Mouse (Mus musculus): ENCODE measurements around the gene Csnk1g2.

Csnk1g2 gene

DNA sequence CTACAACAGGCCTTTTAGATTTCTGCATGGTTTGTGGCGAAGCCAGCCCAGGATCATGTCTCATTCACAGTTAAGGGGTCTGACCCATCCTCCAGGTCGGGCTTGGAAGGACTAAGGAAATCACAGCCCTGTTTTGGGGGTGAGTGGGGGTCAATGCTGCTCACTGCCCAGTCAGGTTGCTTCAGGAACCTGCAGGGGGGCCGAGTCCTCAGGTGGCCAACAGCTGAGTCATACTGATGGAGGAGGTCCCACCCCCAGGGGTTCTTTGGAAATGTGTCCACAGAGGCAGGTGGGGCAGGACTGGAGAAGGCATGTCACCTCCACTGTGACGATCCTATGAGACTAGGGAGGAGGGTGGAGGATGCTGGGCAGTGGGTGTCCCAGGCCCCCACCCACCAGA lies 42.8 kb downstream of the Csnk1g2 start:
- no peak for DNase-seq (ENCODE audit: extremely low spot score)

DNA sequence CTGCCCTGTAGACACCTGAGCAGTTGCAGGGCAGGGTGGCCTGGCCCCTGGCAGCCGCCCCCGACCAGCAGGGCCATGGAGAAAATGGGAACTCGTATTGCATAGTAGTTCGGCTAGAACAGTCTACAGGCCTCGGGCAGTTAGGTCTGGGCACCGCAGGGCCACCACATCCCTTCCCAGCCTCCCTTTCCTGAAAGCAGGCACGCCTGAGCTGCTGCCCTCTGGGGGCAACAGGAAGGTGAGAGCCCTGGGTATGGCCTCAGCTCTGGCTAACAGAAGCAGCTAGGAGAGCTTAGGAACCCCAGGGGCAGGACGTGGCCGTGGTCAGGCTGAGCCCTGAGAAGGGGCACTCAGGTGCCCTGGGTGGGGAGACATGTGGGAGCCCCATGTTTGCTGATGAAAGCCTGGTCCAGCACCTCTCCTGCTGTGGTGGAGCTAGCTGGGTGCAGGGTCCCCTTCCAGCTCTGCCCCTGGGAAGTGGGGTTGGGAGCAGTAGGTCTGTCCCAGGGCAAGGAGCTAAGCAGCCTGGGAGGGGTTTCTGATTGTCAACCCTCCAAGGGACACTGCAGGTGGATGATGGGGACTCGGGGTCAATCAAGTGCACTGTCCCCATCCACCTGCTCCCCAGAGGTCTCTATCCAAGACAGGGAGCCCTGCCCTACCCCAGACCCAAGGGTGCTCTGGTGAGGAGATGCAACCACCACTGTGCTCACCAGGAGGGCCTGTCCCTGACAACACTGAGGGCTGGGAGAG lies 43.5 kb downstream of the Csnk1g2 start:
- no peak for DNase-seq (ENCODE audit: extremely low spot score)

GRCm38 (mm10) chr10:80666837-80667412 lies 44.3 kb downstream of the Csnk1g2 start:
- no peak for DNase-seq (ENCODE audit: extremely low spot score)

GRCm38 (mm10) chr10:80668614-80669013 lies 46.0 kb downstream of the Csnk1g2 start:
- no peak for DNase-seq (ENCODE audit: extremely low spot score)

DNA sequence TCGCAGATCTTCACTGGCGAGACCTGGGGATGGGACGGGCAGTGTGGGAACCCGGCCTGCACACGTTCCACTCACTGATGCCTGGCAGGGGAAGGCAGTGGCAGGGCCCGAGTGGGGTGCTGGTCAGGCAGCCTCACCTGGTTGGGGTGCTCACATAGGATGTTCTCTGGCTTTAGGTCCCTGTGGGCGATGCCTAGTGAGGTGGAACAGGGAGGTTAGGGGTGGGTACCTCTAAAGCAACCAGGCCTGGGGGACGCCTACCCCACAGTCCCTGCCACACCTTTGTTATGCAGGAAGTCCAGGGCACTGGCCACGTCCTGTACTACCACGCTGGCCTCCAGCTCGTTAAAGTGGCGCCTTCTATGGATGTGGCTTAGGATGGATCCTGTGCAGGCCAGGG lies 46.4 kb downstream of the Csnk1g2 start:
- no peak for DNase-seq (ENCODE audit: extremely low spot score)

DNA sequence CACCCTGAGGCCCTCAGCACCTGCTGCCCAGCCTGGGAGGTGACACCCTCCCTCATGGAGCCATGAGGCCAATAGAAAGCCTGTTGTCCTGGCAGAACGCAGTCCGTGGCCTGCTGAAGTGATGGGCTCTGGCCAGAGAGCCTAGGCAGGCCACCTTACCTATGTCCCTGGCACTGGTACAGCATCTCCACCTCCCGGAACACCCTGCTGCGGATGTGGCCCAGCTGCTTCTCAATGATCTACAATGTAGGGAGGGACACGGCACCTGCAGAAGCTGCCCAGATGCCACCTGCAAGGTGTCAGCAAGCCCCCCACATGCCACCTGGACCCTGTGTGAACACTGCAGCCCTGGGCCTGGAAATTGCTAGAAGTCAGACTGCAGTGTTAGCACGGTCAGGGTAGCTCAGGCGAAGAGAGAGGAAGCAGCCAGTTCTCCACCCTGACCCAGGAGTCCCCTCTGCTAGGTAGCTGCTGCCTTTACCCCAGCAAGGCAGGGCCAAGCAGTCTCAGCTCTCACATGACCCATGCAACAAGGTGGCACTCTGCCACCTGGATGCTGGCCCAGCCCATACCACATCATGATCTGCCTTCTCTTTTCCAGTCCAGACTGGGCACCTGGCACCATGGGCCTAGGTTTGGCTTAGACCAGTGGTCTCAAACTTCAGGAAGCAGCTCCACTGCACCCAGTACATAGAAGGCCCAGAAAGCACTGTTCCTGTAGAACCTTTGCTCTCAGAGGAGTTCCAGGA lies 47.3 kb downstream of the Csnk1g2 start:
- DNase-seq (ENCODE audit: extremely low spot score): no peak

GRCm38 (mm10) chr10:80670531-80670930 lies 47.9 kb downstream of the Csnk1g2 start:
- no peak for DNase-seq (ENCODE audit: extremely low spot score)

DNA sequence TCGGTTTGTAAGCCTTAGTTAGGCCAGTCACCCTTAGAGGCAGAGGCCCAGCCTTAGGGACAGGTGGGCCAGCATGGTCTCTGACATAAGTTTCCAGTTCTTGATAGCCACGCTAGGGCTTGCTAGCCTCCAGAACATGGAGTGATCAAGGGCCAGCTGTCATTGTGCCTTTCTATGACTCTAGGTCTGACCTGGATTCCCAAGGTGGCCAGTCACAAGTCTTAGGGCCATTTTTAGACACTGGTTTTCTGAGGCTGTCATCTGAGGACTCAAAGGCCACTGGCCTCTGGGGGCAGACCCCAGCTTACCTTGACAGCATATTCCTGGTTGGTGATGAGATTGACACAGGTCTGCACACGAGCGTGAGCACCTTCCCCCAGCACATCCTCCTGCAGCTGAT lies 48.6 kb downstream of the Csnk1g2 start:
- no peak for DNase-seq (ENCODE audit: extremely low spot score)

DNA sequence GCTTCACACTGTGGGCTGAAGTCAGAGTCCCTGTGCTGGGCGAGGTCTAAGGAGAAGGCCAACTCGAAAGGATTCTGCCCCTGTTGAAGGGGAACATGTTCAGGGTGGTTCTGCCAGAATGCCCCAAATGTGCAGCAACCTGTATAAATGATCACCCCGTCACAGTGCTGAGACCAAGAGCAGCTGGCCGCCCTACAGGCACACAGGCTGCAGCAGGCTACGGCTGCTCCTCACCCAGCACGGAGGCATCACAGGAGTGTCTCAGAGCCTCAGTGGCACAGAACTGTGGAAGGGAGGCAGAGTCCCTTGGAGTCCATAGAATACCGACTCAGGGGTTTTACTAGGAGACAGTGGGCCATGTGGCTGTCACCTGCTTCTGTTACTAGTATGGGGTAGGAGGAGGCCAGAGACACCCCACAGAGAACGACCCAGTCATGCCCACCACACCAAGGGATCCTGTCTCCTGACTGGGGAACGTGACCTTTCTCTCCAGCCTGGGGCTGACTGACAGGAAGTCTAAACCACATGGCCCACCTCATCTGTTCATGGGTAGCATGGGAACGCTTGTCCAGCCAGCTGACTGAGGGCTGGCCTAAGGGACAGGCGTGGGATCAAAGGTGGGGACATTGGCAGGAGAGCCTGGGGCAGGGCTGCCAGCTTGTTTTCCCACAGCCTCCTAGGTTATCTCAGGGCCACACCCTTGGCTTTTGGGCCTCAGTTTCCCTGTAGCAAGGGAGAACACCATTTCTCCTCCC lies 49.5 kb downstream of the Csnk1g2 start:
- DNase-seq (ENCODE audit: extremely low spot score): no peak

GRCm38 (mm10) chr10:80673690-80674089 lies 51.1 kb downstream of the Csnk1g2 start:
- DNase-seq (ENCODE audit: extremely low spot score): no peak

DNA sequence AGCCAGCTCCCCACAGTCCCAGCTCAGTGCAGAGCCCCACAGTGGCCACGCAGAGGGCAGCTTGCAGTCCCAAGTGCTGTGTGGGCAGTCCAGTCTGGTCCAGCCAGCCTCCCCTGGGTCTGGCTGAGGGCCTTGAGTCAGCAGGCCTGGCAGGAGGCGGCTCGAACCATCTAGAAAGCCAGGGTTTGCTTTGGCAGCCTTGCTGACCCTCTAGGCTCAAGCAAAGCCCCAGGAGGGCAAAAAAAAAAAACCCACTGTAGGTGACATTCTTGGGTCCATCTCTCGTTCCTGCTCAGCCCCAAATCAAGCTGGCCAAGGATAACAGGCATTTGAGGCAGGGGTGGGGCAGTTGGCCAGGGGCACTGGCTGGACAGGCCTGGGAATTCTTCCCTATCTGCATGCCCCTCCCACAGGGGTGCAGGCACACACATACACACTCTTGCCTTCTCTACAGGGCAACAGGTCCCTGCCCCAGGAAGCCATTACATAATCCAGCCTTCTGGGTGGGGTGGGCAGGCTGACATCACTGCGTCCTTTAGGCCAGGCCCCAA lies 51.6 kb downstream of the Csnk1g2 start:
- no peak for DNase-seq (ENCODE audit: extremely low spot score)

GRCm38 (mm10) chr10:80674851-80675404 lies 52.3 kb downstream of the Csnk1g2 start:
- no peak for DNase-seq (ENCODE audit: extremely low spot score)

- no peak for DNase-seq (ENCODE audit: extremely low spot score)
Observed at GRCm38 (mm10) chr10:80675405-80676197, 53.0 kb downstream of the Csnk1g2 start.

DNA sequence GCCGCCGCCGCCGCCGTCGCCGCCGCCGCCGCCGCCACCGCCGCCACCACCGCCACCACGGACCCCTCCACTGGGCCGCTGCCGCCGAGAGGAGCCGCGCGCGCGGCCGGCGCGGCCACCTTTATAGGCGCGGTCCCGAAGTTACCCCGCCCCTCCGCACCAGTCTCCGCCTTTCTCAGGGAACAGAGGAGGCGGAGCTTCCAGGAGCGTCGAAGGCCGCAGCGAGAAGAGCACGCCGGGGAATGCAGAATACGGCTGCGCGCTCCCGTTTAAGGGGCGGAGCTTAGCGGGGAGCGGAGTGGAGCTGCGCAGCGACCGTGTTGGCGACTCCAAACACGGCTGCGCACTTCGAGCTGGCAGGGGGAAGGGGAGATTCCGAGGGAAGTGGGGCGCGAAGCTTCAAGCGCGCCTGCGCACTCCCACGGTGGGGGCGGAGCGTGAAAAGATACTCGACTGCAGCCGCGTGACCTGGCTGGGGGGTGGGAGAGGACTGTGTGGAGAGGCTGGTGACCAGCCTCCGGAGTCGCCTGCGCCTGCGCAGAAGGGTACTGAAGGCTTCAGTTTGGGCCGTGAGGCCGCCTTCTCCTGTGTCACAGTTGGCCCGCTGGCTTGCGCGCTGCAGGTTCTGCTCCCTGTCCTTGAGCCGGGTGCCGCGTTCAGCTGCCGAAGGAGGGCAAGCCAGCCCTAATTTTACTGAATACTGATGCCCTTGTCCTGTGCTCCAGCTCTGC lies 53.7 kb downstream of the Csnk1g2 start:
- DNase-seq (ENCODE audit: extremely low spot score): peak; percentile 99

- no peak for DNase-seq (ENCODE audit: extremely low spot score)
Observed at GRCm38 (mm10) chr10:80677128-80677875, 54.7 kb downstream of the Csnk1g2 start.

- no peak for DNase-seq (ENCODE audit: extremely low spot score)
Observed at GRCm38 (mm10) chr10:80677942-80678436, 55.4 kb downstream of the Csnk1g2 start, which contains the start of gene Mknk2. TSS of gene Mknk2 (minus strand) at chr10:80678112.

DNA sequence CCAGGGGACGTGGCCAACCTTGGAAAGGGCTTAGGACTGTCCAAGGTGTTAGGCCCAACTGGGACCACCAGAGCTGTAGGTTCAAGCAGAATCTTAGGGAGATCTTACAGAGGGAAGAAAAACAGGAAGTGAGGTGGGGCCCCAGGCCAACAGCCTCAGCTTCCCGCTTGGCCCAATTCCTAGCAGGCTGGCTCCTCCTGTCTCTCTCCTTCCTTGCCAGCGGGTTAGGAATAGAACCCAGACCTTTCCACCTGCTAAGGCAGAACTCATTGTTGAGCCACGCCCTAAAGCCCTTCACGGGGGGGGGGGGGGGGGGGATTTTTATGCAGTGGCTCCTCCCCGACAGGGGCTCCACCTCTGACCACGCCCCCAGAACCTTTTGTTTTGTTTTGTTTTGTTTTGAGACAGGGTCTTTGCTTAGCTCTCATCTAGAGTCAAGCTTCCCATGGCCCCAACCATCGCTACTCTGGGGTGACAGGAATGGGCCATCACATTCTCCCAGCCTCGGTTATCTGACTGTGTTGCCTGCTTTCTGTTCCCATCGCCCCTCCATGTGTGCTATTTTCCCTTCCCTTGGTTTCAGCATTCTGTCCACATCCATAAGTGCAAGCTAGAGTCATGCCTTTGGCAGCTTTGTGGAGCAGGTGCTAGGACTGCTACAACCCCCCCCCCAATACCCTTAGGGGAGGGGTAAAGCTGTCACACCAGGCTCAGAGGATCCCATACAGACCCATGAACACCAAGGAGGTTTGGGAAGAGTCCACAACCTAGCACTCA lies 56.2 kb downstream of the Csnk1g2 start:
- no peak for DNase-seq (ENCODE audit: extremely low spot score)

GRCm38 (mm10) chr10:80679556-80680259 lies 57.1 kb downstream of the Csnk1g2 start:
- DNase-seq (ENCODE audit: extremely low spot score): no peak
